Mouse (Mus musculus) spleen, adult 2 months (tissue): ENCODE results near the gene Sh3yl1. TPM values are rescaled to one million over a fixed set of nuclear protein-coding genes. Genes with fewer than 3 reads are reported as not detected.

Experiments
- DNase-seq, 2 experiments: peaks; one replicate each; pipeline versions ENCODE4 v3.0.0 to v3.0.0-alpha.2; 2012 to 2021; ENCODE audit warnings: low spot score in 2 of 2, low read depth in 1 of 2
- H3K27ac ChIP-seq: fragments of 200-500 bp; 2 replicates; pipeline ENCODE4 v1.5.1; 2012; ENCODE audit warnings: low read length, inconsistent platforms; ENCODE audit not compliant: insufficient read depth
- H3K27me3 ChIP-seq: fragments of 200-500 bp; 2 replicates; pipeline ENCODE4 v1.6.1; 2012; ENCODE audit warnings: mild to moderate bottlenecking, moderate library complexity, low read length, inconsistent platforms; ENCODE audit not compliant: control insufficient read depth, insufficient read depth
- H3K36me3 ChIP-seq: fragments of 200-500 bp; 2 replicates; pipeline ENCODE4 v1.6.1; 2012; ENCODE audit warnings: mild to moderate bottlenecking, low read length, inconsistent platforms; ENCODE audit not compliant: control insufficient read depth, insufficient read depth
- H3K4me1 ChIP-seq: fragments of 200-500 bp; 2 replicates; pipeline ENCODE4 v1.6.1; 2011; ENCODE audit warnings: inconsistent platforms; ENCODE audit not compliant: control insufficient read depth, insufficient read depth, insufficient read length
- H3K4me3 ChIP-seq: fragments of 200-500 bp; 2 replicates; pipeline ENCODE4 v1.5.1; 2011; ENCODE audit warnings: mild to moderate bottlenecking, inconsistent platforms; ENCODE audit not compliant: insufficient read depth, insufficient read length; ENCODE audit errors: extremely low read depth
- CTCF ChIP-seq: fragments of 200-500 bp; IDR thresholded peaks from 2 replicates; pipeline ENCODE4 v1.5.1; 2011; ENCODE audit warnings: mild to moderate bottlenecking, inconsistent platforms; ENCODE audit not compliant: insufficient read depth, insufficient read length, insufficient replicate concordance; ENCODE audit errors: extremely low read depth
- POLR2A ChIP-seq: fragments of 200-500 bp; IDR thresholded peaks from 2 replicates; pipeline ENCODE4 v1.6.1; 2011; ENCODE audit warnings: low read depth, low read length, inconsistent platforms
- WGBS: fragments of 180-500 bp; shearing (Covaris S2); methylation state at CpG from one replicate; pipeline ENCODE4 v1.1.7; 2018; 5-methylcytosine and 5-hydroxymethylcytosine counted together
- polyA plus RNA-seq: library from polyadenylated mRNA; depleted of rRNA; stranded (reverse); fragments of >200 nt; gene quantifications from 2 replicates; pipeline ENCODE4 v1.2.3, GENCODE M21; 2012

Gene Sh3yl1
- polyA plus RNA-seq, 1 experiment, result 1.8 TPM

GRCm38 (mm10) chr12:30884622-30885230 is 26.7 kb upstream of the Sh3yl1 start:
- Histone ChIP-seq H3K4me3 (no peak overlapping the region), H3K36me3 (no peaks in the 10 kb centered on the region), H3K27me3 (peaks cover 12% of the 10 kb centered on the region), H3K4me1 (no peaks in the 10 kb centered on the region), H3K27ac (no peak overlapping the region)
- TF ChIP-seq CTCF (no peak), POLR2A (no peak)
- 16% methylated on average over 39 of the region's 39 CpGs for WGBS
- DNase-seq, result no peak

GRCm38 (mm10) chr12:30885891-30886290 is 25.6 kb upstream of the Sh3yl1 start:
- Histone ChIP-seq H3K36me3 (no peaks in the 10 kb centered on the region), H3K27ac (no peak overlapping the region), H3K27me3 (peaks cover 12% of the 10 kb centered on the region), H3K4me1 (no peaks in the 10 kb centered on the region), H3K4me3 (no peak overlapping the region)
- TF ChIP-seq CTCF (no peak), POLR2A (no peak)
- 77% methylated on average over 6 of the region's 6 CpGs for WGBS
- DNase-seq, result no peak

GRCm38 (mm10) chr12:30888003-30888402 is 23.5 kb upstream of the Sh3yl1 start:
- 78% methylated on average over 4 of the region's 4 CpGs for WGBS
- H3K27ac ChIP-seq, result no peak overlapping the region
- H3K36me3 ChIP-seq, result no peaks in the 10 kb centered on the region
- no peak for TF ChIP-seq POLR2A
- TF ChIP-seq CTCF, result no peak
- H3K4me3 ChIP-seq, result no peak overlapping the region
- H3K4me1 ChIP-seq, result no peaks in the 10 kb centered on the region
- peaks cover 12% of the 10 kb centered on the region for H3K27me3 ChIP-seq
- no peak for DNase-seq

GRCm38 (mm10) chr12:30890067-30890466 is 21.4 kb upstream of the Sh3yl1 start:
- H3K4me1 ChIP-seq, result no peaks in the 10 kb centered on the region
- H3K27me3 ChIP-seq, result peaks cover under 1% of the 10 kb centered on the region; the same call in 1 of the 2 replicates
- H3K36me3 ChIP-seq, result peaks cover 4% of the 10 kb centered on the region; the same call in 1 of the 2 replicates
- WGBS, result 43% methylated on average over 5 of the region's 5 CpGs
- H3K27ac ChIP-seq, result no peak overlapping the region
- TF ChIP-seq CTCF (peak; percentile 24; the same call in 1 of the 2 replicates), POLR2A (no peak)
- no peak overlapping the region for H3K4me3 ChIP-seq
- no peak for DNase-seq

GRCm38 (mm10) chr12:30891438-30891837 is 20.0 kb upstream of the Sh3yl1 start:
- WGBS, result 91% methylated on average over 7 of the region's 7 CpGs
- TF ChIP-seq POLR2A (no peak), CTCF (no peak)
- Histone ChIP-seq H3K4me3 (no peak overlapping the region), H3K27me3 (no peaks in the 10 kb centered on the region), H3K4me1 (no peaks in the 10 kb centered on the region), H3K36me3 (peaks cover 4% of the 10 kb centered on the region; the same call in 1 of the 2 replicates), H3K27ac (no peak overlapping the region)
- no peak for DNase-seq

- Histone ChIP-seq H3K4me1 (no peaks in the 10 kb centered on the region), H3K27ac (no peak overlapping the region), H3K27me3 (no peaks in the 10 kb centered on the region), H3K4me3 (no peak overlapping the region), H3K36me3 (peaks cover 9% of the 10 kb centered on the region; the same call in 1 of the 2 replicates)
- no peak for DNase-seq
- 88% methylated on average over 4 of the region's 4 CpGs for WGBS
- TF ChIP-seq CTCF (no peak), POLR2A (no peak)
Observed at GRCm38 (mm10) chr12:30897039-30897438, 14.4 kb upstream of the Sh3yl1 start.

- TF ChIP-seq POLR2A, result no peak
- no peak for TF ChIP-seq CTCF
- WGBS, result 88% methylated on average over 1 of the region's 1 CpGs
- no peak for DNase-seq
- peaks cover 5% of the 10 kb centered on the region; the same call in 1 of the 2 replicates for H3K36me3 ChIP-seq
- H3K27me3 ChIP-seq, result no peaks in the 10 kb centered on the region
- H3K4me1 ChIP-seq, result peaks cover 7% of the 10 kb centered on the region; the same call in 1 of the 2 replicates
- no peak overlapping the region for H3K4me3 ChIP-seq
- no peak overlapping the region for H3K27ac ChIP-seq
Observed at GRCm38 (mm10) chr12:30908658-30909057, 2.8 kb upstream of the Sh3yl1 start.
